Mouse (Mus musculus): ENCODE results near the gene Myocd. TPM values are rescaled to one million over a fixed set of nuclear protein-coding genes. Genes with fewer than 3 reads are reported as not detected.

The Myocd gene
- polyA plus RNA-seq, 1 experiment = 0.04 TPM

DNA sequence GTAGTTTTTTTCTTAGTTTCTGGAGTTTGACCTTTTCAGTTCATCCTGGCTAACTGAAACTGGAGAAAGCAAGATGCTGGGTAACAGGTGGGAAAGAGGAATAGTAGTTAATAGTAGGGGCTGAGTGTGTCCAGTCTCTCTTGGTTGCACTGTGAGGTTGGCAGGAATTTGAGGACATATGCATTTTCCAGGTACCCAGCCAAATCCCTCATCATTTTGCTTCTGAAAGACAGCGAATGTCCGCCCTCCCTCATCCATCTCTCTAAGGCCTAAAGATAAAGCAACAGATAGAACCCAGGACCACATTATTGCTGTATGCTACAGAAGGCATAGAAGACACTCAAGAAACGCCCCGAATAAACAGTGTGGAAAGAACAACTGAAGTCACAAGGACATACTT, 10.8 kb downstream of the Myocd start:
- no peak overlapping the region for H3ac ChIP-seq (ENCODE audit: control insufficient read depth, insufficient read length)
- no peak for TF ChIP-seq MAX (IDR thresholded peaks at IDR 0.05; ENCODE audit: low read depth)
- no peak for TF ChIP-seq MYOG (IDR thresholded peaks at IDR 0.05; ENCODE audit: control insufficient read depth in 1 of 3, insufficient read depth in 1 of 3, insufficient read length in 2 of 3, low read depth in 2 of 3)
- TF ChIP-seq POLR2AphosphoS2 (IDR thresholded peaks at IDR 0.05; ENCODE audit: insufficient read length, low read depth) = no peak
- TF ChIP-seq USF1 (IDR thresholded peaks at IDR 0.05; ENCODE audit: low read depth) = no peak
- no peak for TF ChIP-seq E2F4 (IDR thresholded peaks at IDR 0.05; ENCODE audit: insufficient read depth)
- no peak for TF ChIP-seq SRF (IDR thresholded peaks at IDR 0.05; ENCODE audit: control insufficient read depth, insufficient read length, low read depth)
- no peak for TF ChIP-seq TCF3 (IDR thresholded peaks at IDR 0.05; ENCODE audit: insufficient read length, low read depth)
- TF ChIP-seq MYOD1 (IDR thresholded peaks at IDR 0.05; ENCODE audit: control insufficient read depth in 1 of 3, insufficient read length in 2 of 3, low read depth in 2 of 3) = no peak
- TF ChIP-seq POLR2A (IDR thresholded peaks at IDR 0.05; ENCODE audit: insufficient read length, low read depth) = no peak
- no peak for TF ChIP-seq REST (IDR thresholded peaks at IDR 0.05; ENCODE audit: insufficient read depth, insufficient read length)
- TF ChIP-seq CEBPB (IDR thresholded peaks at IDR 0.05; ENCODE audit: insufficient read depth, poor library complexity, severe bottlenecking) = no peak
- TF ChIP-seq TCF12 (IDR thresholded peaks at IDR 0.05; ENCODE audit: insufficient read depth, poor library complexity, severe bottlenecking) = no peak
- no peaks in the 10 kb centered on the region for H3K27me3 ChIP-seq (ENCODE audit: control insufficient read depth, insufficient read depth, insufficient read length)
- H3K36me3 ChIP-seq (ENCODE audit: control insufficient read depth, insufficient read depth) = no peaks in the 10 kb centered on the region
- H3K4me2 ChIP-seq (ENCODE audit: low read depth) = no peak overlapping the region
- H3K4me3 ChIP-seq = no peak overlapping the region
- no peaks in the 10 kb centered on the region for H3K79me2 ChIP-seq (ENCODE audit: control insufficient read depth, insufficient read depth)

DNA sequence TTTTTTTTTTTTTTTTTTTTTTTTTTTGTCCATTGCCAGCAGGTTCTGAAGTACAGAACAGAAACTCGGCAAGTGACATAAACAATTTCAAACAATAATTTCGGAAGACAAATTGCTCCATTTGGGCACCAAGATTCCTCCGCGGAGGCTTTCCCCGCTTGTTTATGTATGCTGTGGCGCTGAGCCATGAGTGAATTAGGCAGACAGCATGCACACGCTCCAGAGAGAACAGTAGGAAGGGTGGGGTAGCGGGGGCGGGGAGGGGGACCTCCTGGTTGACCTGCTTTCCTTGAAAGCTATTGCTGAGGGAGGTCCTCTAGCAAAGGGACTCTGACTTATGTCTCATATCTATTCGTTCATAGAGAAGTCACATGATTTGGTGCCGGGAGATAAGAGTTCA, 13.6 kb downstream of the Myocd start:
- H3K4me3 ChIP-seq = no peak overlapping the region
- H3K4me2 ChIP-seq (ENCODE audit: low read depth) = no peak overlapping the region
- no peaks in the 10 kb centered on the region for H3K79me2 ChIP-seq (ENCODE audit: control insufficient read depth, insufficient read depth)
- TF ChIP-seq CEBPB (IDR thresholded peaks at IDR 0.05; ENCODE audit: insufficient read depth, poor library complexity, severe bottlenecking) (no peak), TCF3 (IDR thresholded peaks at IDR 0.05; ENCODE audit: insufficient read length, low read depth) (no peak), E2F4 (IDR thresholded peaks at IDR 0.05; ENCODE audit: insufficient read depth) (no peak), REST (IDR thresholded peaks at IDR 0.05; ENCODE audit: insufficient read depth, insufficient read length) (no peak), USF1 (IDR thresholded peaks at IDR 0.05; ENCODE audit: low read depth) (no peak), MAX (IDR thresholded peaks at IDR 0.05; ENCODE audit: low read depth) (no peak), POLR2AphosphoS2 (IDR thresholded peaks at IDR 0.05; ENCODE audit: insufficient read length, low read depth) (no peak), SRF (IDR thresholded peaks at IDR 0.05; ENCODE audit: control insufficient read depth, insufficient read length, low read depth) (no peak), POLR2A (IDR thresholded peaks at IDR 0.05; ENCODE audit: insufficient read length, low read depth) (no peak), MYOG (IDR thresholded peaks at IDR 0.05; ENCODE audit: control insufficient read depth in 1 of 3, insufficient read depth in 1 of 3, insufficient read length in 2 of 3, low read depth in 2 of 3) (no peak), TCF12 (IDR thresholded peaks at IDR 0.05; ENCODE audit: insufficient read depth, poor library complexity, severe bottlenecking) (no peak), MYOD1 (IDR thresholded peaks at IDR 0.05; ENCODE audit: control insufficient read depth in 1 of 3, insufficient read length in 2 of 3, low read depth in 2 of 3) (no peak)
- no peaks in the 10 kb centered on the region for H3K27me3 ChIP-seq (ENCODE audit: control insufficient read depth, insufficient read depth, insufficient read length)
- no peak overlapping the region for H3ac ChIP-seq (ENCODE audit: control insufficient read depth, insufficient read length)
- H3K36me3 ChIP-seq (ENCODE audit: control insufficient read depth, insufficient read depth) = no peaks in the 10 kb centered on the region

DNA sequence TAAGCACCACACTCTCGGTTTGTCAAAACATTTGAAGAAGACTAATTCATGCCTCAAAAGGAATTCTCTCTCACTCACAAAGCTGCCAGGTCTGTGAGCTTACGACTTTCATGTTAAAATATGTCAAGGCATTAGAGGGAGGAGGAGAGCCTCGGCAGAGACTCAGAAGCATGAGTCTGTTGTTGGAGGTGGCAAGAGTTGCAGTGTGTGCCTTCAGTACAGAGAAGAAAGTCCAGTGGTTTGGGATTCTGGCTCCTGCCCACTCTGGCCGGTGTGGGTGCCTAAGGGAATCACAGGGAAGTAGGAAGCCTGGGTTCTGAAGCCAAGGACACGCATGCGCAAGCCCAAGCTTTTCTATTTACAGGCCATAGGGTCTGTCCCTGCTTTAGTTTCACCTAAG, 14.2 kb downstream of the Myocd start:
- no peak overlapping the region for H3K4me2 ChIP-seq (ENCODE audit: low read depth)
- no peaks in the 10 kb centered on the region for H3K36me3 ChIP-seq (ENCODE audit: control insufficient read depth, insufficient read depth)
- TF ChIP-seq USF1 (IDR thresholded peaks at IDR 0.05; ENCODE audit: low read depth) (no peak), E2F4 (IDR thresholded peaks at IDR 0.05; ENCODE audit: insufficient read depth) (no peak), SRF (IDR thresholded peaks at IDR 0.05; ENCODE audit: control insufficient read depth, insufficient read length, low read depth) (no peak), TCF12 (IDR thresholded peaks at IDR 0.05; ENCODE audit: insufficient read depth, poor library complexity, severe bottlenecking) (no peak), POLR2A (IDR thresholded peaks at IDR 0.05; ENCODE audit: insufficient read length, low read depth) (no peak), MYOG (IDR thresholded peaks at IDR 0.05; ENCODE audit: control insufficient read depth in 1 of 3, insufficient read depth in 1 of 3, insufficient read length in 2 of 3, low read depth in 2 of 3) (no peak), TCF3 (IDR thresholded peaks at IDR 0.05; ENCODE audit: insufficient read length, low read depth) (no peak), REST (IDR thresholded peaks at IDR 0.05; ENCODE audit: insufficient read depth, insufficient read length) (no peak)
- H3K79me2 ChIP-seq (ENCODE audit: control insufficient read depth, insufficient read depth) = no peaks in the 10 kb centered on the region
- no peak overlapping the region for H3ac ChIP-seq (ENCODE audit: control insufficient read depth, insufficient read length)
- H3K27me3 ChIP-seq (ENCODE audit: control insufficient read depth, insufficient read depth, insufficient read length) = no peaks in the 10 kb centered on the region
- no peak overlapping the region for H3K4me3 ChIP-seq

DNA sequence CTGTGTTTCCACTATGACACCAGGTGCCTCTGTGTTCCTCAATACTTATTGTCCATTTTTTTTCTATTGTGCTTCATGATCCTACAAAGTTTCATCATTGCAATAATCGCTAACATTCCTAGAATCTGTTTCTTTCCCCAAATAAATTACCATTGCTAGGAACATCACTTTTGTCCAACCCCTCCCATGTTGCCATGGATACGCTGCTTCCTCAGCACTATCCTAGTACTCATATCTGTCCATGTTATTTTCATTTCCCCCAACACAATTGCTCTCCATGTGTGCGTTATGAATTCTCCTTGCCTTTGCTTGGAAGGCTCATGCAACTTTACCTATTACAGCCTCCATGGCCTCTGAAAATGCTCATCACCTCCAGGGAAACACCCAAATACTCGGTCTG, 19.4 kb downstream of the Myocd start:
- H3K79me2 ChIP-seq (ENCODE audit: control insufficient read depth, insufficient read depth) = no peaks in the 10 kb centered on the region
- no peaks in the 10 kb centered on the region for H3K27me3 ChIP-seq (ENCODE audit: control insufficient read depth, insufficient read depth, insufficient read length)
- no peak overlapping the region for H3K4me2 ChIP-seq (ENCODE audit: low read depth)
- no peak overlapping the region for H3K4me3 ChIP-seq
- no peaks in the 10 kb centered on the region for H3K36me3 ChIP-seq (ENCODE audit: control insufficient read depth, insufficient read depth)
- TF ChIP-seq SRF (IDR thresholded peaks at IDR 0.05; ENCODE audit: control insufficient read depth, insufficient read length, low read depth) (no peak), MYOG (IDR thresholded peaks at IDR 0.05; ENCODE audit: control insufficient read depth in 1 of 3, insufficient read depth in 1 of 3, insufficient read length in 2 of 3, low read depth in 2 of 3) (no peak), TCF3 (IDR thresholded peaks at IDR 0.05; ENCODE audit: insufficient read length, low read depth) (no peak), MYOD1 (IDR thresholded peaks at IDR 0.05; ENCODE audit: control insufficient read depth in 1 of 3, insufficient read length in 2 of 3, low read depth in 2 of 3) (no peak), USF1 (IDR thresholded peaks at IDR 0.05; ENCODE audit: low read depth) (no peak), POLR2AphosphoS2 (IDR thresholded peaks at IDR 0.05; ENCODE audit: insufficient read length, low read depth) (no peak), E2F4 (IDR thresholded peaks at IDR 0.05; ENCODE audit: insufficient read depth) (no peak), MAX (IDR thresholded peaks at IDR 0.05; ENCODE audit: low read depth) (no peak), CEBPB (IDR thresholded peaks at IDR 0.05; ENCODE audit: insufficient read depth, poor library complexity, severe bottlenecking) (no peak), REST (IDR thresholded peaks at IDR 0.05; ENCODE audit: insufficient read depth, insufficient read length) (no peak), TCF12 (IDR thresholded peaks at IDR 0.05; ENCODE audit: insufficient read depth, poor library complexity, severe bottlenecking) (no peak), POLR2A (IDR thresholded peaks at IDR 0.05; ENCODE audit: insufficient read length, low read depth) (no peak)
- no peak overlapping the region for H3ac ChIP-seq (ENCODE audit: control insufficient read depth, insufficient read length)
